8 mouse cellular contexts compared by ENCODE assay signal in the genomic region with DNA sequence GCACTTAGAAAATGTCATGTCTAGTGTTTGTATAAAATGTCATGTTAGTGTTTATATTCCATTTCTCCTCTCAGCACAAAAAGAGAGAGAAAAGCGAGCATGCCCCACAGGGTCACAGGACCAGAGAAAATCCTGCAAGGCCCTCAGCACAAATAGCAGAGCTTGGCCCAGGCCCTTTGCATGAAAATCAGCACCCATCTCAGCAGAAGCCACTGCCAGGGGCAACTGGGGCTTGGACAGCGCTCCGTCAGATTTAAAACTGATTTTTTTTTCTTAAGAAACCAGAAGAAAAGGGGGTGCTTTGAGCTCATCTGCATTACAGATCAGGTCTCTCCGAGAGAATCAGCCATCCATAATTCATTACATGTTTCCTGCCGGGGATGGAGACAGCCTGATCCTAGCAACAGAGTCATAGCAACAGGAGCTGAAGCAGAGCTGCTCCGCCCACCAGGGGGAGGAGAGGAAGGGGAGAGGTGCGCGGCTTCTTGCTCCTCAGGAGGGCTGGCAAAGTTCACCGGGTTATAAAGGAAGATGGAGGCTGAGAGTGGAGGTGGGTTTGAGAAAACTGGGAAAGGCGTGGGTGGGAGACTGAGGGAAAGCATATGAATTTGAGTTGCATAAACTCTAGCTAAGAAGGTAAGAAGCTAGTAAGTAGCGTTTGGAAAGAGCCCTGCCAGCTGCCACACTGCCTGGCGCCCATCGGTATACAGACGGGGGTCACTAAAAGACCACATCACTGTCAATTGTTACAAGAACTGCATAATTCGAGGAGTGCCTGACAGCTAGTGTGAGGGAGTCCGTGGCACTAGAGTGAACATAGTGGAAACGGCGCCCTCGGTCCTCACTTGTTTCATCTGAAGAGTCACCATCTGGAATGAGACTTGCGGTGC.
DNase-seq lines count a peak whose midpoint lies in the region; TF ChIP-seq lines count a peak whose summit lies in the region.

No protein-coding gene starts in this region.

- H3K4me3 ChIP-seq in olfactory bulb, adult 2 months (ENCODE audit: insufficient read depth, low read depth, low read length) = peak overlapping the region; percentile 21; the same call in 1 of the 2 replicates
- H3K4me3 ChIP-seq in lung, adult 2 months (replicated peaks; ENCODE audit: extremely low read depth, low read depth, low read length) = no peak overlapping the region

- 0 out of 2 replicates have a peak, but pooled peaks have one; percentile 17 for TF ChIP-seq CTCF in olfactory bulb, adult 2 months (IDR thresholded peaks at IDR 0.05; ENCODE audit: insufficient read depth, low read depth, low read length)
- TF ChIP-seq CTCF in lung, adult 2 months (IDR thresholded peaks at IDR 0.05; ENCODE audit: insufficient read depth, low read length) = no peak

- no peak for TF ChIP-seq POLR2A in olfactory bulb, adult 2 months (IDR thresholded peaks at IDR 0.05; ENCODE audit: insufficient read depth, low read depth, low read length)
- no peak for TF ChIP-seq POLR2A in lung, adult 2 months (IDR thresholded peaks at IDR 0.05; ENCODE audit: borderline replicate concordance, extremely low read depth, low read depth, low read length)

- peaks cover 17% of the 10 kb centered on the region for H3K4me1 ChIP-seq in olfactory bulb, adult 2 months (ENCODE audit: control insufficient read depth, insufficient read depth, low read length)
- no peaks in the 10 kb centered on the region for H3K4me1 ChIP-seq in lung, adult 2 months (ENCODE audit: control insufficient read depth, insufficient read depth, low read length)

- H3K27ac ChIP-seq in olfactory bulb, adult 2 months (ENCODE audit: insufficient read depth, low read depth, low read length) = peak overlapping the region; percentile 10

- 19% methylated on average over 20 of the region's 20 CpGs for WGBS in olfactory bulb, adult 2 months
- WGBS in lung, adult 2 months = 33% methylated on average over 20 of the region's 20 CpGs

- peak; percentile 44 for DNase-seq in MN1 (ENCODE audit: low spot score)
- DNase-seq in cerebellum, postnatal 10 days = peak; percentile 77 to 81
- peak; percentile 72 to 83 for DNase-seq in frontal cortex, postnatal 14 days (ENCODE audit: low spot score in 2 of 2)
- peak; percentile 87 to 89 for DNase-seq in left cerebral cortex, adult 9 months (ENCODE audit: low spot score in 2 of 2)
- DNase-seq in adrenal gland, adult 2 months = no peak
- no peak for DNase-seq in thymus, postnatal 0 days (ENCODE audit: low spot score)
- DNase-seq in lung, adult 2 months = no peak

Comparison
In these comparisons a context has a peak if more than half of its experiments do, and no peak if none do; other contexts are left out.
1. DNase-seq: peak in MN1 (single experiment), cerebellum, postnatal 10 days (2 of 2), frontal cortex, postnatal 14 days (2 of 2) and left cerebral cortex, adult 9 months (2 of 2); none in adrenal gland, adult 2 months (single experiment), thymus, postnatal 0 days (single experiment) and lung, adult 2 months (single experiment).